Mouse (Mus musculus) cerebellum, adult 9-11 months (tissue): ENCODE measurements at regions not wholly inside any gene's neighbourhood (a gene's known extent, or its start where the extent isn't known, plus 50 kb on each side); places are given as distances from the start of the nearest gene placed in this dataset.

Experiments used
- DNase-seq: peaks from one replicate; pipeline ENCODE4 v3.0.0; 2022

DNA sequence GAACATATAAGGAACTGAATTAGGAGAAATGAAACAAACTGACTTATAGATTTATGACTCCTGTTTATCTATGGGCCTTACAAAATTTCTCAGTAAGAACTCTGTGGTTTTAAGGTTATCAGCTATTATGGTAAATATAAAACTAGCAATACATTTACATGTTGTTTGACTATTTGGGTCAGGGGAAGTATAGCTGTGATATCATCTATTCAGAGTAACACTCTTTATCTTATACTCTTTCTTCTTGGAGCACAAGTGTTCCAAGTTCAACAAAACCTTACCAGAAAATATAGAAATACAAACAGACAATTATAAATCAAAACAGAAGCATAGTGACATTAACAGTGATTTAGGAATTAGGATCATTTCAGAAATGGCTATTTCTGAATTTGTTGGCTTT, 383.6 kb downstream of the Casp12 start:
- no peak for DNase-seq

DNA sequence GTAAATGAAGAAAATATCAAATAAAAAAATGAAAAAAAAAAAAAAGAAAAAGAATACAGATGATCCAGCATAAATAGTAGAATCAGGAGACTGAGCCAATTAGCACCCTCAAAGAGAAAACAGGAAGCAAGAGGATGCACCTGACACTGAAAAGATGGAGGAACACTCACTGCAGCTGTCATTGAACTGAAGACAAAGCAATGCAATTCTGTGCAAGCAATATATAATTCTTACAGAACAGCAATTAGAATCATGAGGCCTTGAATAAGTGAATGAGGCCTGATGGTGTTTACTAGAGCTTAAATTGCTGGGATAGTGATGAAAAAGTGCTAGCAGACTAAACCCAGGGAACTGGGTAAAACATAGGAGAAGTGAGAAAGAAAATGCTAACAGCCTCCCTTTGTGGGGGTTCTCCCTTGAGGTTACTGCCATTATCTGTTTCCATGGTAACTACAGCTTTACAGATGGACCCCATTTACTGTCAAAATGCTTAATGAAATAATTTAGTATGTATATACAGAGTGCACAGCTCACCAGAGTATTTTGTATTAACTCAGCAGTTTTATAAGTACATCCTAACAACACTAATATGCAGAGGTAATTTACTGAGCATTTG, 407.6 kb downstream of the Casp12 start:
- DNase-seq: no peak

DNA sequence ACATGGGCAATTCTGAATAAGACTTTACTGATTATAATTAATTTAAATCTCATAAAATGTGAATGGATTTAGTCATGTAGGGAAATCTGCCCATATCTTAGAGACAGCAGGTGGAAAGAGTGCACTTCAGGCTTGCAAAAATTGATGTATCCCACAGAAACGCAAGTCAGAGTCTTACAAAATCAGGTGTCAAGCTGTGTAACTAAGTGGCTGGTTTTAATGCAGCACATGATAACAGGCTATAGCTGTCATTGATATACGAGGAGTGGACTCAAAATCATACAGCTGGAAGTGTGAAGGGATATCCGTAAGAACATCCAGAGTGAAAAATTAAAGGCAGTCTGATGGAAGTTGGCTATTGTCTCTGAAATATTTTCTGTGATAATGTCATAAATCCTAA, 408.6 kb downstream of the Casp12 start:
- no peak for DNase-seq

DNA sequence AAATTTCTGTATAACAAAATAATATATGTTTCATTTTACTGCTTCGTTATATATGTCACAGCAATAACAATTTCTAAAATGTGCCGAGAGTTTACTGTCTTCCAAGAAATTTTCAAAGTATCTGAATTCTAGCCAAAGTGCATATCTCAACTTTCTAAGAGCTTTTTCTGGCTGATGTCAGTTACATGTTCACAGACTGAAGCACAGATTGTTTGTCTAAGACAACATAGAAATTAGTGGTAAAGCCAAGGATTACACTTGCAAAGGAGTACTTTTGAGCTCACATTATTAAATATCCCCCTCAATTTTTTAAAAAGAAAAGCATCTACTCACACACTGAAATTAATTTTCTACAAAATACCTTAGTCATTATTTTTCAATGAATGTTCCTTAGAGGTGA, 407.2 kb upstream of the Pdgfd start:
- no peak for DNase-seq

DNA sequence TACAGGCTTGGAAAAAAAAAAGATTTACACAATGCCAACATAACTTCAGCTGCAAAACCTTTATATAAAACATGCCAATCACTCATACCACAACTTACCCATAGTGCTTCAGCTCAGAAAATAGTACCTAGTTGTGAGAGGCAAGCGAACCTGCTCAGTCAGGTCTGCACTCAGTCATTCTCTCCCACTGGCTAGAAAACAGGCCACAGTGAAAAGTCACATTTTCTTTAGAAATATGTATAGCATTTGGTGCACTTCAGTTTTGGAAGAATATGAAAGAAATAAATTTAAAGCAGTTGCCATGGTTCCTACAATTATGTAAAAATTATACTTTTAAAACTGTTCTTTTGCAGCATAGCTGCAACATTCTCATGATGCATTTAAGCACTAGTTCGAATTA, 398.5 kb upstream of the Pdgfd start:
- no peak for DNase-seq

DNA sequence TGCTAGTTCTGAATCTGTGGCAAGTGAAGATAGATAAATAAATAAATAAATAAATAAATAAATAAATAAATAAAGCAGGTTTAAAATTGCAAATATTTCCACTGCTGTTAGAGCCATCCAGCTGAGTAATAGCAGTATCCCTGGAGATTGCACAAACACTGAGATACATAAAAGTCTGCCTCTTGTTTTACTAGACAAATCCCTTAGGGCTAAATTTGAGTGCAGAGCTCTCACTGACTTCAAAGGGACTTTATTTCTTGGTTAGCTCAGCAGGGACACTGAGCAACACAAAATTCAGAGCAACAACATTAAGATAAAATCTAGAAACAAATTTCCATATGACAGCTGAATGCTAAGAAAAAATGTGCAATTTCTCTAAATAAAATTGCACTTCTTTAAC, 397.2 kb upstream of the Pdgfd start:
- no peak for DNase-seq
